Mouse (Mus musculus) intestine, embryonic 14.5 days (tissue): Measurements from ENCODE around the gene Plk3. TPM values are rescaled to one million over a fixed set of nuclear protein-coding genes. Genes with fewer than 3 reads are reported as not detected.

Experiments used
- ATAC-seq: fragments of 200-750 bp; cut with Nextera tagmentation; replicated peaks from 2 replicates; pipeline ENCODE4 v1.8.0; 2017; ENCODE audit warnings: low read depth, moderate number of reproducible peaks, moderate TSS enrichment, moderate library complexity; ENCODE audit not compliant: low FRiP score, low TSS enrichment
- DNase-seq: peaks from one replicate; pipeline ENCODE4 v3.0.0-alpha.2; 2018; ENCODE audit warnings: low spot score
- H3K27ac ChIP-seq: fragments of 300-500 bp; sonication (generic); 2 replicates; pipeline ENCODE4 v1.5.1; 2014; ENCODE audit warnings: low read depth, mild to moderate bottlenecking, control low read depth
- H3K27me3 ChIP-seq: fragments of 300-500 bp; sonication (generic); replicated peaks from 2 replicates; pipeline ENCODE4 v1.6.1; 2014; ENCODE audit warnings: low read length, control low read depth; ENCODE audit not compliant: control insufficient read depth, insufficient read depth
- H3K36me3 ChIP-seq: fragments of 300-500 bp; sonication (generic); 2 replicates; pipeline ENCODE4 v1.6.1; 2014; ENCODE audit warnings: low read length, control low read depth; ENCODE audit not compliant: control insufficient read depth, insufficient read depth
- H3K4me1 ChIP-seq: fragments of 300-500 bp; sonication (generic); replicated peaks from 2 replicates; pipeline ENCODE4 v1.6.1; 2014; ENCODE audit warnings: low read length, control low read depth, mixed read lengths; ENCODE audit not compliant: control insufficient read depth, insufficient read depth
- H3K4me2 ChIP-seq: fragments of 300-500 bp; sonication (generic); 2 replicates; pipeline ENCODE4 v1.6.1; 2014; ENCODE audit warnings: low read length
- H3K4me3 ChIP-seq: fragments of 300-500 bp; sonication (generic); 2 replicates; pipeline ENCODE4 v1.5.1; 2014; ENCODE audit warnings: low read depth, low read length, control low read depth, mixed read lengths
- H3K9ac ChIP-seq: fragments of 300-500 bp; sonication (generic); 2 replicates; pipeline ENCODE4 v1.6.1; 2014; ENCODE audit warnings: mild to moderate bottlenecking, low read length
- H3K9me3 ChIP-seq: fragments of 300-500 bp; sonication (generic); 2 replicates; pipeline ENCODE4 v1.6.1; 2016; ENCODE audit warnings: low read length, control low read depth; ENCODE audit not compliant: control insufficient read depth
- WGBS: fragments of 180-500 bp; shearing (Covaris S2); extraction: QIAGEN DNeasy Blood & Tissue Kit; methylation state at CpG from one replicate; pipeline ENCODE4 v1.1.7; 2014; 5-methylcytosine and 5-hydroxymethylcytosine counted together
- polyA plus RNA-seq: library from polyadenylated mRNA; unstranded; fragments of >200 nt; fragmentation: Nextera tagmentation; extraction: Ambion mirVana; gene quantifications from 2 replicates; pipeline ENCODE4 v1.2.1, GENCODE M21; 2014

Gene Plk3
- polyA plus RNA-seq, 1 experiment from 2014 or later = 3.7 TPM

DNA sequence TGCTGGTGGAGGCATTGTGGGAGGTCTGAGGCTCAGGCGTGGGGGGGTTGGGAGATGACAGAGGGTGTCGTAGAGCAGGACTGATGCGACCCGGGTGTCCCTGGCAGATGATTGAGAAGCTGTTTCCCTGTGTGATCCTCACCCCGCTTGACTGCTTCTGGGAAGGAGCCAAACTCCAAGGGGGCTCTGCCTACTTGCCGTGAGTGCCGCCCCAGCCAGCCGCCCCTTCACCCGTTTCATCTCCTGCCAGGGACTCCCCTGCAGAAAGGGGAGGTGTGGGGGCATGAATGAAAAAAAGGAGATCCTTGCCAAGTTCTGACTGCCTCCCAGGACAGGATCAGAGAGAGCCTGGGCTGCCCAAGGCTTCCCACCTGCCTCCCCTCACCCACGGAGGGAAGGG is 28.6 kb downstream of the Plk3 start:
- ATAC-seq = no peak
- Histone ChIP-seq H3K4me1 (no peaks in the 10 kb centered on the region), H3K4me2 (no peak overlapping the region), H3K4me3 (no peak overlapping the region), H3K27ac (no peak overlapping the region), H3K27me3 (no peaks in the 10 kb centered on the region), H3K9me3 (no peaks in the 10 kb centered on the region), H3K9ac (no peak overlapping the region), H3K36me3 (peaks cover 36% of the 10 kb centered on the region)
- WGBS = 75% methylated on average over 10 of the region's 10 CpGs
- DNase-seq = no peak

DNA sequence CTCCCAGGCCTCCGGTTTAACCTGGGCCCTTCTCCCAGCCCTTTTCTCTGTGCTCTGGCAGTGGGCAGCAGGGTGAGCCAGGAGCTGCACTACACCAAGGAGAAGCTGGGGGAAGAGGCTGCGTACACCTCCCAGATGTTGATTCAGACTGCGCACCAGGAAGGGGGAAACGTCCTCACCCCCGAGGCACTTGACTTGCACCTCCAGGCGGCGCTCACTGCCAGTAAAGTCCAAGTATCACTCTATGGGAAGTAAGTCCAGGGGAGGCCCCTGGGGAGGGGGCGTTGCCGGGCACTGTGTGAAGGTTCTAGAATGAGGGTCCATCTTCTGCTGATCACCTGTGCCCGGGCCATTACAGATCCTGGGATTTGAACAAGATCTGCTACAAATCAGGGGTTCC is 29.1 kb downstream of the Plk3 start:
- Histone ChIP-seq H3K36me3 (peaks cover 33% of the 10 kb centered on the region), H3K27me3 (no peaks in the 10 kb centered on the region), H3K27ac (no peak overlapping the region), H3K4me1 (no peaks in the 10 kb centered on the region), H3K4me2 (no peak overlapping the region), H3K9me3 (no peaks in the 10 kb centered on the region), H3K4me3 (no peak overlapping the region), H3K9ac (no peak overlapping the region)
- no peak for ATAC-seq
- WGBS = 82% methylated on average over 10 of the region's 10 CpGs
- no peak for DNase-seq

DNA sequence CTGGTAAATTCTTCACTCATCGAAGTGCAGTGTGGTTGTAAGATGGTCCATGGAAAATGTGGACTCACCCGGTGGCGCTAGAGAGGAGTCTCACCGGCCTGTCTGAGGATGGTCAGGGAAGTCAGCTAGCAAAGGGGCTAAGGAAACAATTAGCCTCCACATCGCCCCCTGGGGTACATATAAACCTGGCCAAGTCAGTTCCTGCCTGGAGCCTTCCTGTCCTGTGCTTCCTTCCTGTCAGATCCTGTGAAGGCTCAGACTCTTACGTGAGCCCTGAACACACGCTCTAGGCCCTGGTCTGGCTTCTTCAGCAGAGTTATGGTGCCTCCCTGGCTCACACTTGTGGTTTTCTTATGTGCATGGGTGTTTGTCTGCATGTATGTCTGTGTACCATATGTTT is 32.5 kb downstream of the Plk3 start:
- Histone ChIP-seq H3K9me3 (no peaks in the 10 kb centered on the region), H3K9ac (no peak overlapping the region), H3K4me1 (peaks cover 7% of the 10 kb centered on the region; the same call in 1 of the 2 replicates), H3K4me3 (no peak overlapping the region), H3K27ac (no peak overlapping the region), H3K4me2 (no peak overlapping the region), H3K36me3 (peaks cover 11% of the 10 kb centered on the region; the same call in 1 of the 2 replicates), H3K27me3 (no peaks in the 10 kb centered on the region)
- WGBS = 49% methylated on average over 7 of the region's 7 CpGs
- ATAC-seq (no peak), DNase-seq (no peak)

- Histone ChIP-seq H3K27ac (no peak overlapping the region), H3K4me3 (no peak overlapping the region), H3K36me3 (peaks cover 11% of the 10 kb centered on the region; the same call in 1 of the 2 replicates), H3K4me1 (peaks cover 7% of the 10 kb centered on the region; the same call in 1 of the 2 replicates), H3K4me2 (no peak overlapping the region), H3K27me3 (no peaks in the 10 kb centered on the region), H3K9ac (no peak overlapping the region), H3K9me3 (no peaks in the 10 kb centered on the region)
- WGBS = 87% methylated on average over 4 of the region's 4 CpGs
- no peak for DNase-seq
- ATAC-seq = no peak
Measured at GRCm38 (mm10) chr4:117100036-117100435, 33.7 kb downstream of the Plk3 start.

GRCm38 (mm10) chr4:117098764-117099036 is 35.1 kb downstream of the Plk3 start:
- Histone ChIP-seq H3K4me1 (peaks cover 10% of the 10 kb centered on the region; the same call in 1 of the 2 replicates), H3K4me3 (peak overlapping the region; percentile 8; the same call in 1 of the 2 replicates), H3K9ac (no peak overlapping the region), H3K27me3 (no peaks in the 10 kb centered on the region), H3K27ac (peak overlapping the region; percentile 39), H3K36me3 (peaks cover 11% of the 10 kb centered on the region; the same call in 1 of the 2 replicates), H3K9me3 (no peaks in the 10 kb centered on the region), H3K4me2 (peak overlapping the region; percentile 79)
- ATAC-seq = no peak
- WGBS = 50% methylated on average over 2 of the region's 2 CpGs
- no peak for DNase-seq

DNA sequence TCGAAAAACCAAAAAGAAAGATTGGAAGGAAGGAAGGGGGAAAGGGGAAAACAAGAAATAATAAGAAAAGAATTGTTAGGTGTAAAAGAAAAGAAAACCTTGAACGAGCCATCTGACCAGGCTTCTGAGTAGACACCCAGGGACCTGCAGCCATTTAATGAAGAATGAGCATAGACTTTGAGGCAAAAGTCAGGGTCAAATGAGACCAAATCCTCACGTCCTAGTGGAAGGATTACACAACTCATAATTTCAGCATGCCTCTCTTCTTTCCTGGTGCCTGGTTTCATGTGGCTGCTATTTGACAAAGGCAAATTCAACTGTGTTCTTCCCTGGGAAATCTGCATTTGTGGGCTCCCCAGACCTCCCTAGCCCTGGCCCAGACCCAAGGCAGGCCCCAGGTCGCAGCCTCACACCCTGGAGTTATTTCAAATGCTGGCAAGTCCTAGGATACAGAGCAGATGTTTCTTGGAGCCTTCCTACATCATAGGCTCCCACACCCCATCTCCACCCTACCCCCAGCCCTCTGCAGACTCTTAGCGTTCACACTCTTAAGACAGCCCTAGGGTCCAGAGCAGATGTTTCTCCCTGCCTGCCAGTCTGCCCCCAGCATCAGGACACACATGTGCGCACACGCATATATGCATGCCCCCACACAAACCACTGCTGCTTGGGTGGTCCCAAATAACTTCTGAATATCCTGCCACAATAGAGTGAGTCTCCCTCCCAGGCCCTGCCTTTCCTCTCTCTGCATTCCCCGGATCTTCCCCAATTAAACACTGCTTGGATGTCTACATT is 35.6 kb downstream of the Plk3 start:
- DNase-seq = no peak

GRCm38 (mm10) chr4:117096666-117097065 is 37.1 kb downstream of the Plk3 start:
- peak overlapping the region; percentile 57 for H3K9ac ChIP-seq
- peaks cover 11% of the 10 kb centered on the region; the same call in 1 of the 2 replicates for H3K36me3 ChIP-seq
- peak overlapping the region; percentile 39 for H3K27ac ChIP-seq
- WGBS = 7% methylated on average over 5 of the region's 5 CpGs
- peak overlapping the region; percentile 79 for H3K4me2 ChIP-seq
- DNase-seq = no peak
- peaks cover 10% of the 10 kb centered on the region; the same call in 1 of the 2 replicates for H3K4me1 ChIP-seq
- H3K4me3 ChIP-seq = peak overlapping the region; percentile 79
- H3K27me3 ChIP-seq = no peaks in the 10 kb centered on the region
- no peak for ATAC-seq
- no peaks in the 10 kb centered on the region for H3K9me3 ChIP-seq

More for the DNA sequence above, 35.6 kb downstream of the Plk3 start:
- Histone ChIP-seq H3K27me3 (no peaks in the 10 kb centered on the region), H3K27ac (peak overlapping the region; percentile 39), H3K9me3 (no peaks in the 10 kb centered on the region), H3K4me2 (peak overlapping the region; percentile 79), H3K36me3 (peaks cover 11% of the 10 kb centered on the region; the same call in 1 of the 2 replicates), H3K4me1 (peaks cover 10% of the 10 kb centered on the region; the same call in 1 of the 2 replicates), H3K4me3 (peak overlapping the region; percentile 79; the same call in 1 of the 2 replicates), H3K9ac (peak overlapping the region; percentile 7; the same call in 1 of the 2 replicates)
- ATAC-seq = no peak; the same call in 1 of the 2 replicates
- 43% methylated on average over 8 of the region's 8 CpGs for WGBS

GRCm38 (mm10) chr4:117095551-117096452 is 38.0 kb downstream of the Plk3 start, which contains the start of gene Ptch2:
TSS of gene Ptch2 (plus strand) at chr4:117096075.
- ATAC-seq (peak; percentile 74), DNase-seq (peak; percentile 91)
- H3K4me2 ChIP-seq = peak within 1 kb of the TSS; percentile 79
- peaks cover 10% of the 10 kb centered on the region; the same call in 1 of the 2 replicates for H3K4me1 ChIP-seq
- peaks cover 8% of the 10 kb centered on the region; the same call in 1 of the 2 replicates for H3K36me3 ChIP-seq
- peak within 1 kb of the TSS; percentile 57 for H3K9ac ChIP-seq
- no peaks in the 10 kb centered on the region for H3K27me3 ChIP-seq
- under 1% methylated on average over 50 of the region's 50 CpGs for WGBS
- H3K4me3 ChIP-seq = peak within 1 kb of the TSS; percentile 79
- H3K27ac ChIP-seq = peak within 1 kb of the TSS; percentile 68
- no peaks in the 10 kb centered on the region for H3K9me3 ChIP-seq
